Mouse (Mus musculus) lung, embryonic 15.5 days (tissue): ENCODE data around the gene Tmem63b. TPM values are rescaled to one million over a fixed set of nuclear protein-coding genes. Genes with fewer than 3 reads are reported as not detected.

Experiments
- ATAC-seq: fragments of 200-750 bp; cut with Nextera tagmentation; 2 replicates; pipeline ENCODE4 v1.8.0; 2017; ENCODE audit warnings: moderate number of reproducible peaks, borderline replicate concordance; ENCODE audit not compliant: low FRiP score, low TSS enrichment; ENCODE audit errors: extremely low read depth
- H3K27ac ChIP-seq: fragments of 300-500 bp; sonication (generic); 2 replicates; pipeline ENCODE4 v1.5.1; 2015; ENCODE audit warnings: moderate library complexity, mild to moderate bottlenecking, inconsistent platforms
- H3K27me3 ChIP-seq: fragments of 300-500 bp; sonication (generic); 2 replicates; pipeline ENCODE4 v1.6.1; 2015; ENCODE audit warnings: inconsistent platforms
- H3K36me3 ChIP-seq: fragments of 300-500 bp; sonication (generic); 2 replicates; pipeline ENCODE4 v1.6.1; 2015; ENCODE audit warnings: inconsistent platforms
- H3K4me1 ChIP-seq: fragments of 300-500 bp; sonication (generic); 2 replicates; pipeline ENCODE4 v1.6.1; 2015; ENCODE audit warnings: inconsistent platforms
- H3K4me2 ChIP-seq: fragments of 300-500 bp; sonication (generic); 2 replicates; pipeline ENCODE4 v1.6.1; 2015; ENCODE audit warnings: inconsistent platforms, mild to moderate bottlenecking, moderate library complexity
- H3K4me3 ChIP-seq: fragments of 300-500 bp; sonication (generic); 2 replicates; pipeline ENCODE4 v1.5.1; 2015; ENCODE audit warnings: mild to moderate bottlenecking, inconsistent platforms
- H3K9ac ChIP-seq: fragments of 300-500 bp; sonication (generic); 2 replicates; pipeline ENCODE4 v1.6.1; 2015; ENCODE audit warnings: inconsistent platforms
- H3K9me3 ChIP-seq: fragments of 300-500 bp; sonication (generic); 2 replicates; pipeline ENCODE4 v1.6.1; 2016; ENCODE audit warnings: inconsistent platforms
- WGBS: fragments of 180-500 bp; shearing (Covaris S2); methylation state at CpG from one replicate; pipeline ENCODE4 v1.1.7; 2015; 5-methylcytosine and 5-hydroxymethylcytosine counted together
- polyA plus RNA-seq: library from polyadenylated mRNA; unstranded; fragments of >200 nt; fragmentation: Nextera tagmentation; extraction: Ambion mirVana; gene quantifications from 2 replicates; pipeline ENCODE4 v1.2.1, GENCODE M21; 2015

The Tmem63b gene
- polyA plus RNA-seq, 1 experiment from 2014 or later: 48.0 TPM

DNA sequence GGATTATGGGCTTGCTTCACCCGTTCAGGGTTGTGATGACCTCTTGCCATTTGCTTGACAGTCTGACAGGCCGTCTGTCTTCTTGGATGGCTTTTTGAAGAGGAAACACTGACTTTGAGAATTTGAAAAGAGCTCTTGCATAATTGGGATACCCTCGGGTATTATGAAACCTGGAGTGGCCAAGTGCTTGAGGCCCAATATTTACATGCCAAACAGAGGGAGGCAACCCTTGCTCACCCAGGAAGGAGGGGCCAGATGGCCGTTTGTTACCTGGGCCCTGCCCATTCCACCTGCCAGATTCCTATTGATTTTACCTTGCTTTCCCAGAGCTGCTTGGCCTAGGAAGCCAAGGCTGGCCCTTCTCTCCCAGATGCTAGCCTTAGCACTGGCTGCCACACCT, 15.5 kb upstream of the Tmem63b start:
- Histone ChIP-seq H3K4me2 (no peak overlapping the region), H3K36me3 (peaks cover 6% of the 10 kb centered on the region; the same call in 1 of the 2 replicates), H3K27me3 (no peaks in the 10 kb centered on the region), H3K4me1 (peaks cover 45% of the 10 kb centered on the region), H3K9ac (no peak overlapping the region), H3K27ac (peak overlapping the region; percentile 50), H3K9me3 (no peaks in the 10 kb centered on the region), H3K4me3 (no peak overlapping the region)
- ATAC-seq: peak; percentile 27; the same call in 1 of the 2 replicates
- WGBS: 27% methylated on average over 4 of the region's 4 CpGs

DNA sequence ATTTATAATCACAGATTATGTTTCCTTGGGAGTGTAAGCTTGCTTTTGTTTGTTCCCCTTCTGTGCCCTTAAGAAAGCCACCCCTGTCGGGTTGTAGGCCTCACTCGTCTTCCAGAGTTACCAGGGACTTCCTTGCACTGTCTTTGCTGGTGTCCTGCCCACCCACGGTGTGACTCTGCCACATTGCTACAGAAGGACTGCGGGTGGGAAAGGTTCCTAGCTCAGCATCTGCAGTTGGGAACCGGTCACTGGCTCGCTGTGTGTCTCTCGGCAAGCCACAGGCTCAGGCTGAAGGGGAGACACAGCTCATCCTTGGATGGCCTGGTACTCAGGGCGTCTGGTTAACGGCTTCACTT, 14.5 kb upstream of the Tmem63b start:
- no peaks in the 10 kb centered on the region for H3K9me3 ChIP-seq
- no peak overlapping the region for H3K9ac ChIP-seq
- peaks cover 50% of the 10 kb centered on the region for H3K4me1 ChIP-seq
- 70% methylated on average over 9 of the region's 9 CpGs for WGBS
- peaks cover 6% of the 10 kb centered on the region; the same call in 1 of the 2 replicates for H3K36me3 ChIP-seq
- ATAC-seq: no peak
- H3K27me3 ChIP-seq: no peaks in the 10 kb centered on the region
- H3K4me3 ChIP-seq: no peak overlapping the region
- H3K4me2 ChIP-seq: no peak overlapping the region
- H3K27ac ChIP-seq: 0 out of 2 replicates have a peak overlapping the region, but pooled peaks have one; percentile 50

DNA sequence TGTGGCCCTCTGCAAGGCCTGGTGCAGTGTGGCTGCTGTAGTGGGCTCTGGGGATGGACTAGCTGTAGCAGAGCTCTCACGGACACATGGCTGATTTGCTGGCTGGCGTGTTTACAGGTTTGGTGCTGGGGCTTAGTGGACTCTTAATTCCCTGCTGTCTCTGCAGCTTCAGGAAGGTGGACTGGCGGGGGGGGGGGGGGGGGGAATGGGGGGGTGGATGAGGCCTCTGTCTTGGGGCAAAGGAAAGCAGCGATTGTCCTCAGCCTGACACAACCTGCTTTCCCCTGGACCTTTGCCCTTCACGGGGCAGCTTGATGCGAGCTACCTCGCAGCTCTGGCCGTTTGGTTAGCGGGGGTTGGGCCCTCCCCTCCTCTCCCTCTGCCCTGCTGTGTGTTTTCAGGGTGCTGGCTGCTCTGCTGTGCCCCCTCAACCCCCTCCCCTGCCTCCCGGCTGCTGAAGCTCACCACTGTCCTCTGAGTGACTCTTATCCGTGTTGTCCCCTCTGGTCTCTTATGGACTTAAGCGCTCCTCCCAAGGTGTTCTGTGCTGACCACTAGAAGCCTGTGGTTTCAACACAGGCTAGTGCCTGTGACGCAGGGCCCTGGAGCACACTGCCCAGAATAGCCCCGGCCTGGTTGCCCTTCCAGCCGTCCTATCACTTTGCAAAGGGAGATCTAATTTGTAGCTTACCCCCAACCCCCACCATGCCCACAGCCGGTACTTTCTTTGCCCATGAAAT, 14.0 kb upstream of the Tmem63b start:
- H3K9ac ChIP-seq: no peak overlapping the region
- no peak for ATAC-seq
- H3K4me2 ChIP-seq: no peak overlapping the region
- no peaks in the 10 kb centered on the region for H3K9me3 ChIP-seq
- no peak overlapping the region for H3K4me3 ChIP-seq
- H3K27me3 ChIP-seq: no peaks in the 10 kb centered on the region
- peaks cover 6% of the 10 kb centered on the region; the same call in 1 of the 2 replicates for H3K36me3 ChIP-seq
- H3K4me1 ChIP-seq: peaks cover 52% of the 10 kb centered on the region
- 44% methylated on average over 10 of the region's 16 CpGs for WGBS
- H3K27ac ChIP-seq: no peak overlapping the region

DNA sequence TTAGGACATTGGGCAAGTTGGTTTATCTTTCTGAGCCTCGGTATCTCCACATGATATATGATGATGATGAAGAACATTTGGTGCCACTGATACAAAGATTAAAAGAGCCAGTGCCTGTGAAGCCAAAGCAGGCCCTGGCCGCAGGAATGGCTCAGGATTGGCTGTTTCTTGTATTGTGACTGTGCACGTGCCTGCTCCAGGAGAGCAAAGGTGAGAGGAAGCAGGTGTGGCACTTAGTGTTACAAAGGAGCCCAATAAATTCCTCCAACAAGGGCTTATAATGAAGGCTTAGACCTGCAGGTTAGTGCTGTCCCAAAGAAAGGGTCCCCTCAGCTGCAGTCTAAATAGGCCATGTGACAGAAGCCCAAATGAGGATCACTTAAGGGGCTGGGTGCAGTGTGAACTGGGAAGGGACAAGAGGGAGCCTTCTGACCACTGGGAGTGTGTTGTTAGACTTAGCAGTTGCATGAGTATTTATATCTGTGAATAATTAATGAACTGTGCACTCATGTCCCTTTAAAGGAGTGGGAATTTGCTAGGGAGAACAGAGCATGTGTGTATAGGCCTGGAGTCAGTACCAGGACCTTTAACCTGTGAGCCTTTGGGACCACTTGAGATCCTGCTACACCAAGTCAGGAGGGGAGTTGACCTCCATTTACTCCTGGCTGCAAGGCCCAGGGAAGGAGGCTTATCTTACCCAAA, 12.5 kb upstream of the Tmem63b start:
- no peaks in the 10 kb centered on the region for H3K27me3 ChIP-seq
- H3K36me3 ChIP-seq: peaks cover 6% of the 10 kb centered on the region; the same call in 1 of the 2 replicates
- 79% methylated on average over 3 of the region's 3 CpGs for WGBS
- H3K9me3 ChIP-seq: no peaks in the 10 kb centered on the region
- no peak overlapping the region for H3K9ac ChIP-seq
- no peak overlapping the region for H3K4me2 ChIP-seq
- H3K27ac ChIP-seq: no peak overlapping the region
- no peak overlapping the region for H3K4me3 ChIP-seq
- no peak for ATAC-seq
- peaks cover 66% of the 10 kb centered on the region for H3K4me1 ChIP-seq

DNA sequence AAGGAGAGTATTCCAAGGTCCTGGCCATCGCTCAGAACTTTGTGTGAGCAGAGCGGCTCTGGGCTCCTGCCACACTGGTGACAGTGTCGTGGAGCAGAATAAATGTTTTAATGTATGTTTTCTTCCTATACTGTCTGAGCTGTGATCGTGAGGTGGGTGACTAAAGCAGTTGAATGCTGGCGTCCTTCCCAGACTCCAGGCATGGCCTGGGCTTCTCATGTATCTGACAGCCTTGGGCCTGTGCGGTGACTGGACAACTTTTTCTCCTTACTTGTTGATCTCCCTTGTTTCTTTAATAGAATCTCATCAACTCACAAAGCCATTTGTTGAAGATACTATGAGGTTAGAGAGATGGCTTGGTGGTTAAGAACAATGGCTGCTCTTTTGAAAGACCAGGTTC, 11.7 kb upstream of the Tmem63b start:
- Histone ChIP-seq H3K4me1 (peaks cover 74% of the 10 kb centered on the region), H3K36me3 (peaks cover 6% of the 10 kb centered on the region; the same call in 1 of the 2 replicates), H3K9me3 (no peaks in the 10 kb centered on the region), H3K9ac (no peak overlapping the region), H3K27me3 (no peaks in the 10 kb centered on the region), H3K4me3 (no peak overlapping the region), H3K27ac (no peak overlapping the region), H3K4me2 (no peak overlapping the region)
- ATAC-seq: no peak
- 67% methylated on average over 6 of the region's 6 CpGs for WGBS

DNA sequence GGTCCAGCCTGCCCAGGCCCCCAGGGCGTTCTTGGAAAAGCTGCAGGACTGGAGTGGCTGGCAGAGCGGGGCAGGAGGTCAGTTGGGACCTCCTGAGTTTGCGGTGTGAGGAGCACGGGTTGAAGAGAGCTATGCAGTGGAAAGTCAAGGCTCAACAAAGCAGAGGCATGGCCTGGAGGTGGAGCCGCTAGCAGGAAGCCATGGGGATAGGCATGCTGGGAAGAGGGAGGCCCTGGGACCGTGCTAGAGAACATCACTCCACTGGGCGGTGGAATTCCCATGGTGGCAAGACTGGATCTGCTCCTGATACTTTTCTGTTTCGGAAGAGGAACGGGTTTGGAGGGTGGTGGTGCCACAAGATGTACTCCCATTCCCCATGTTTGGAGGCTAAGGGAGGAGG, 10.3 kb upstream of the Tmem63b start:
- WGBS: 77% methylated on average over 9 of the region's 9 CpGs
- ATAC-seq: no peak
- Histone ChIP-seq H3K4me2 (no peak overlapping the region), H3K27me3 (no peaks in the 10 kb centered on the region), H3K4me3 (no peak overlapping the region), H3K9ac (no peak overlapping the region), H3K27ac (0 out of 2 replicates have a peak overlapping the region, but pooled peaks have one; percentile 11), H3K4me1 (peaks cover 82% of the 10 kb centered on the region), H3K9me3 (no peaks in the 10 kb centered on the region), H3K36me3 (peaks cover 6% of the 10 kb centered on the region; the same call in 1 of the 2 replicates)

DNA sequence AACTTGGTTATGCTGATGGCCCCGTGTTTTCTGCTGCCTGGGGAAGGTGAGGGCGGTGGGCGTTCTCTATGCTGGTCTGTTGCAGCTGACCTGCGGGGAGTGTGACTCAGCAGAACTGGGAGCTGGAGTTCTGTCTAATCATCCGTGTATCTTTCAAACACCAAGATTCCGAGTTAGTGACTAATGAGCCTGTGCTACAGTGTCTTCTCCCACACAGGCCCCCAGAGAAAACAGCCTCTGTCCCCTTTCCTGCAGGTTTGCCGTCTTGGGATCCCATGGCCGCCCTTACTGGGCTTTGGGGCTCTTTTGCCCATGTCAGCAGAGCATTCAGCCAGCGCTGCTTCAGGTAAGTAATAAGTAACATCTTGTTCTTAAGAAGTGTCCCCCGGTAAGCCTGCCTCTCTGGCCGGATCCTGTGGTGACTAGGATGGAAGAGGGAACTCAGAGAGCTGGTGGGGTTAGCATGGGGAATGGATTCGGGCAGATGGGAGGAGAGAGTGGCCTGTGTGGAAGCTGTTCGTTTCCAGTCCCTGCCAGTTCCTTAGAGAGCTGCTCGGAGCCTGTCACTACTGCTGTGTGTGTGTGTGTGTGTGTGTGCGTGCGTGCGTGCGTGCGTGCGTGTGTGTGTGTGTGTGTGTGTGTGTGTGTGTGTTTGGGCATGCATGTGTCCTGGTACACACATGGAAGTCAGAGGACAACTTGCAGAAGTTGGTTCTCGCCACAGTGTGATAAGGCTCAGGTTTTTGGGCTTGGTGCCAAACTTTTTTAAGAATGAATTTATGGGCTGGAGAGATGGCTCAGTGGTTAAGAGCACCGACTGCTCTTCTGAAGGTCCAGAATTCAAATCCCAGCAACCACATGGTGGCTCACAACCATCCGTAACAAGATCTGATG, 8.8 kb upstream of the Tmem63b start:
- H3K27ac ChIP-seq: peak overlapping the region; percentile 20; the same call in 1 of the 2 replicates
- ATAC-seq: no peak

DNA sequence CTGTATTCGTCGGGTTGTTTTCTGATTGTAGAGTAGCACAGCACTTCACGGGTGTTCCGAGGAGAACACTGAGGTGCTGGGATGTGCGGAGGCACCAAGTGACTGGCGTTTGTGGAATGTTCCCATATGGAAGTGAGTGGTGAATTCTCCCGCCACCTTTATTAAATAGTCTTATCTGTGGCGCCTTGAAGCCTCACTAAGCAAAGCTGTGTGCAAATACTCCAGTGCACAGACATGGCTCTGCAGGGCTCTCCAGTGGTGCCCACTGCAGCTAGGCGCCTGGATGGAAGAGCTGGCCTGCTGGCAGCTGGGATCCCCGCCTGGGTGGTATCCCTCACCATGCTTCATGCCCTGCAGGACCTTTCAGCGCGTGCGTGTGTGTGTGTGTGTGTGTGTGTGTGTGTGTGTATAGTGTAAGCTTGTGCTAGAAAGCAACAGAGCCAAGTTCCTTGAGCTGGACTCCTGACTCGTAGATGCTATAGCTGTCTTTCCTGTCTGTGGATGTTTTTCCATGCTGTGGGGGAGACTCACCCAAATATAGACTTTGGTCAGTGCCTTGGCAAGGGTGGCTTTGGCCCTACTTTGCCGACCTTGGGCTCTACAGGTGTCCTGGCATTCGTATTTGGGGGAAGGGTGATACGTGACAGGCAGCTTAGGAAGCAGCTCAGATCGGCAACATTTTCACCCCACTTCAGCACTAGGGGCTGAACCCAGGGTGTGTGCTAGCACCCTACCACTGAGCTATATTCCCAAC, 7.3 kb upstream of the Tmem63b start:
- peak overlapping the region; percentile 81 for H3K27ac ChIP-seq
- peak; percentile 67 for ATAC-seq

More for the DNA sequence above, 8.8 kb upstream of the Tmem63b start:
- Histone ChIP-seq H3K4me1 (peaks cover 70% of the 10 kb centered on the region), H3K9ac (no peak overlapping the region), H3K4me3 (no peak overlapping the region), H3K27me3 (no peaks in the 10 kb centered on the region), H3K36me3 (peaks cover 6% of the 10 kb centered on the region; the same call in 1 of the 2 replicates), H3K4me2 (no peak overlapping the region), H3K9me3 (no peaks in the 10 kb centered on the region)
- 61% methylated on average over 23 of the region's 23 CpGs for WGBS

DNA sequence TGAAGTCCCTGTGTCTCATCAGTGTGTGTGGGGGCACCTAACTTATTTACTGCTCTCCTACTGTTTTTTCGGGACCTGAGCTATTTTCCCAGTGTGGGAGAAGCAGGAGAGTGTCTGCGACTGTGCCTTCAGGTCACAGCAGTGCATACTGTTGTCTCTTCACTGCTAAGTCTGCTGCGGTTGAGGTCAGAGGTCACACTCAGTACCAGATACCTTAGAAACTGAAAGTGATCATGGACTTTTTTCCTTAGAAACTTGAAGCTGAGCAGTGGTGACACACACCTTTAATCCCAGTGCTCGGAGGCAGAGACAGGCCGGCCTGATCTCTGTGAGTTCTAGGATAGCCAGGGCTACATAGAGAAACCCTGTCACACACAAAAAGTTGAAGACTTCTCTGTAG, 5.5 kb upstream of the Tmem63b start:
- H3K27ac ChIP-seq: 0 out of 2 replicates have a peak overlapping the region, but pooled peaks have one; percentile 81
- 75% methylated on average over 5 of the region's 5 CpGs for WGBS
- ATAC-seq: no peak

More for the DNA sequence above, 7.3 kb upstream of the Tmem63b start:
- Histone ChIP-seq H3K4me3 (no peak overlapping the region), H3K4me1 (peaks cover 55% of the 10 kb centered on the region), H3K27me3 (no peaks in the 10 kb centered on the region), H3K36me3 (peaks cover 6% of the 10 kb centered on the region; the same call in 1 of the 2 replicates), H3K4me2 (peak overlapping the region; percentile 35), H3K9me3 (no peaks in the 10 kb centered on the region), H3K9ac (no peak overlapping the region)
- 34% methylated on average over 18 of the region's 18 CpGs for WGBS

DNA sequence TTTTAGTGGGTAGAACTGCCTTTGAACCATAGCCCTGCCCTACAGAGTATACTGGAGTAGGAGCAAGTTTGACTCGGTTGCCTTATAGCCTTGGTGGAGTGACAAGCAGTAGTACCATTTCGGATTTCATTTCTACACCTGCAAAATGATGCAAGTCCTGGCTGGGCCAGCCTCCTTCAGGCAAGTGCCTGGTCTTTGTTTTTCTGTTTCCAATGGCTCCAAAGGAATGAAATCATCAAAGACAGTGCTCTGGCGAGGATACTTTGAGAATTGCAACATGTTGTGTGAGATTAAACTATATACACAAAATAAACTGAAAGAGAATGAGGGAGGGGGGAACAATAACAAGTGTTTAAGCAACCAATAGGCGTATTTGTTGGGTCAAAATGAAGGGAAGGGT, 3.3 kb upstream of the Tmem63b start:
- no peak for ATAC-seq
- Histone ChIP-seq H3K4me1 (peaks cover 49% of the 10 kb centered on the region), H3K9ac (no peak overlapping the region)

More for the DNA sequence above, 5.5 kb upstream of the Tmem63b start:
- Histone ChIP-seq H3K27me3 (no peaks in the 10 kb centered on the region), H3K4me1 (peaks cover 57% of the 10 kb centered on the region), H3K9me3 (no peaks in the 10 kb centered on the region), H3K4me3 (no peak overlapping the region), H3K4me2 (no peak overlapping the region), H3K36me3 (no peaks in the 10 kb centered on the region), H3K9ac (no peak overlapping the region)

DNA sequence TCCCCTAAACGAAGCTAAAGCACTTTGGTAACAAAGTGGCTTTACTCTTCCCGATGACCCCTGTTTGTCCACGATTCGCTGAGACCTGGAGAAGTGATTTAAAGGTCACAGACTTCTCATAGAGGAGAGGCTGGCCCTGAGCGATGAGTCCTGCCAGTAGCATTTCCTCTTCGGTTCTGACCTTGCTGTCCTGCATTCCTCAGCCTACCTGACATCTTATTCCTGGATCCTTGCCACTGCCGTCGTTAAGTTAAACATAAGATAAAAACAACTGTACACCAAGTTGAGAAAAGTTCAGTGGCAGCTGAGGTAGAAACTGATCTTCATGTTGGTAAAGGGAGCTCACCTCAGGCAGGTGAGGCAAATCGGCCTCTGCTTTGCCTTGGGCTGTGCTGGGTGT, 2.4 kb upstream of the Tmem63b start:
- H3K27me3 ChIP-seq: no peaks in the 10 kb centered on the region
- H3K9me3 ChIP-seq: no peaks in the 10 kb centered on the region
- H3K4me1 ChIP-seq: peaks cover 51% of the 10 kb centered on the region
- H3K27ac ChIP-seq: no peak overlapping the region
- H3K4me2 ChIP-seq: no peak overlapping the region
- no peak for ATAC-seq
- H3K9ac ChIP-seq: no peak overlapping the region
- H3K36me3 ChIP-seq: no peaks in the 10 kb centered on the region
- no peak overlapping the region for H3K4me3 ChIP-seq
- WGBS: 62% methylated on average over 9 of the region's 9 CpGs

More for the DNA sequence above, 3.3 kb upstream of the Tmem63b start:
- Histone ChIP-seq H3K36me3 (no peaks in the 10 kb centered on the region), H3K4me3 (no peak overlapping the region), H3K9me3 (no peaks in the 10 kb centered on the region), H3K27ac (no peak overlapping the region), H3K27me3 (no peaks in the 10 kb centered on the region), H3K4me2 (no peak overlapping the region)
- WGBS: 82% methylated on average over 4 of the region's 4 CpGs
